Mouse (Mus musculus) frontal cortex, adult (tissue): ENCODE results near the gene Adamts10.

Experiments
- ATAC-seq: cut with Nextera tagmentation; 2 replicates; pipeline ENCODE4 v1.9.2; 2017; ENCODE audit warnings: mild to moderate bottlenecking, moderate library complexity, mixed read lengths; ENCODE audit not compliant: low TSS enrichment

Adamts10 gene

DNA sequence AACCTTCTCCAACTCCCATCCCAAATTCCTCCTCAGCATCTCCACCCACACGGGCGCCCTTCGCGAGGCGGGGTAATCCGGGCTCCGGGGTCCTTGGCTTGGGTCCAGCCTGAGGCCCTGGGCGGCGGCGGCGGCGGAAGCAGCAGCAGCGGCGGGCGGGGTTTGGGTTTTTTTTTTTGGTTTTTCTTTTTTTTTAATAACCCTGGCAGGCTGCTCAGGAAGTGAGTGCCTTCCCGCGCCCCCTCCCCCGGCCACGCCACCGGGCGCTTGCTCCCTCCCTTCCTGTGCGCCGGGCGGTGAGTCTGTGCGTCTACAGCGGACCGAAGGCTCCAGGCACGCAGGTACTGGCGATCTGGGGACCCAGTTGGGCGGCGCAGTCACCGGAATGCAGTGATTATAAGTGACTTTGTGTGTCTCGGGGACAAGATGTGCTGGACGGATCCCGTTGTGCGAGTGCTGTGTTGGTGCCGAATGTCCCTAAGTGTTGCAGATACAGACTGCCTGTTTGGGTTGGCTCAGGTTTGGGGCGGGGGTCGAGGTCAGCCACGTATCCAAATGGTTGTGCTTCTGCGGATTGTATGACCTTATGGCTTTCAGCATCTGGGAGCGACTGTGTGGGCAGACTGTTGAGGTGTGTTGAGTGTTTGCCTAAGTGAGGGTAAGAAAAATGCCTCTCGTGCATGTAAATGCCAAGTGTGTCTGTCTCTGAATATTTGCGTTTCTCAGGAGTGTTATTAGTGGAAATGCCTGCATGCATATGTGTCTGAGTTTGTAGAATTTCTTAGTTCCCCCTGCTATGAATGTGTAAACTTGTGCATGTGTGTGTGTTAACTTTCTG lies at the start of gene Adamts10:
Adamts10 (plus strand) TSS at position 287 of the 838 bp plus-strand sequence.
- peak; percentile 84 for ATAC-seq

GRCm38 (mm10) chr17:33484020-33484419 lies 40.0 kb upstream of the Adamts10 start:
- ATAC-seq: no peak

DNA sequence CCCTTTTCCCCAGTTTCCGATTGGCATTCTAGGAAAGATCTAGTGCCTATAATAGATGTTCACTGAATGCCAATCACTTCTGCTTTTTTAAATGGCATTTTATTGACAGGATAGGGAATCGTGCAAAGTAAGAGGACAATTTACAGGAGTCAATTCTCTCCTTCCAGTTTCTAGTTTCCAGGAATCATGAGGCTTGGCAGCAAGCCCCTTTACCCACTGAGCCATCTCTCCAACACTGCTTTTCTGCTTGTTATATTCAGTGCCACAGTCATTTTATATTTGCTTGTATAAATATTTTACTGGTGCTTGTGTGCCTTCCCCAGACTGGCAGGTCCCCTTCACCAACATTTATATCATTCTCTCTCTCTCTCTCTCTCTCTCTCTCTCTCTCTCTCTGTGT lies 36.8 kb upstream of the Adamts10 start:
- ATAC-seq: no peak

- no peak for ATAC-seq
Observed at GRCm38 (mm10) chr17:33487652-33488051, 36.4 kb upstream of the Adamts10 start.

DNA sequence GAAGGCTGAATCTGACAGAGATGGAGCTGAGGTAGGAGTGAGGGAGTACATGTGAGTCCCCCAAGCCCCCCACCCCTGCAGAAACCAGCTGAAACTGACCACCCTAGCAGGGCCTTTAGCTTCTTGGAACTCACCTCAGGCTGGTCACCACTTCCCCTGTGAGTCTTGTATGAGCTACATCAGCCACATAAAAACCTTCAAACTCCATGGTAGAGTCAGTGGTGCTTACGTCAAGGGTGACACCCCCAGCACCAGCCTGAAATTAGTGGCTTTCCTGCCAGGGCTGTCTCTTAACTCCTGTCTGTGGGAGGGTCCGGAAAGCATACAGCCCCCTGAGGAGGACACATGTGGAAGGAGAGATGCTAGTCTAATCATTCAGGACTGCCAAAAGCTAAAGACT lies 32.6 kb upstream of the Adamts10 start:
- ATAC-seq: no peak

- ATAC-seq: no peak
Observed at GRCm38 (mm10) chr17:33493065-33493464, 30.9 kb upstream of the Adamts10 start.

DNA sequence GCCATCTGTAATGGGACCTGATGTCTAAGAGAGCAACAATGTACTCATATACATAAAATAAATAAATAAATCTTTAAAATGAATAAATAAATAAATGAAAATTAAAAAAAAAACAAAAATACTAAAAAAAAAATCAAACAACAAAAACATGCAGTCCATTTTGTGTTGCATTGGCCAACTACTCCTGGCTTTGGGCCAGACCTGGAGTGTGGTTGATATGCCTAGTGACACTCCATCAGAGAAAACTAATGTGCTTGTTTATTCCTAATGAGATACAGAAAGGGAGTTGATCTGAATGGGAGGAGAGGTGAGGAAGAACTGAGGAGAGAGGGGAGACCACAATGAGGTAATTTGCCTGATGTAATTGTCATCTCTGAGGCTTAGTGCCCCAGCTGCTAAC lies 29.4 kb upstream of the Adamts10 start:
- ATAC-seq: no peak

DNA sequence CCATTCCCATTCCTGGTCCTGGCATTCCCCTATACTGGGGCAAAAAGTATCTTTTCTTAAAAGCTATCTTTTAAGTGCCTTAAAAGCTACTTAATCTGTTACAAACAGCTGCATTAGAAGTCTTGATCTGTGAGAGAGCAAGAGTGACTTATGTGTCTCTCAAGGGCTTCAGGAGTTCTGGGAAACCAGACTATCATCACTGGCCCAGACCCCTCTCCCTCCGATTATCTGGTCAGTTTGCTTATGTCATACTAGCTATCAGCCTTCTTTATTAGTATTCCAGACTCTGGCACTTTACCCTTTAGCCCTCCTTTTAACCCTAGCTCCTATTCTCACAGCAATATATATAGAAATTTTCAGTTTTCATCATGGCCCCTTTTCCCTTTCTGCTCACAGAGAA lies 25.1 kb upstream of the Adamts10 start:
- ATAC-seq: no peak

DNA sequence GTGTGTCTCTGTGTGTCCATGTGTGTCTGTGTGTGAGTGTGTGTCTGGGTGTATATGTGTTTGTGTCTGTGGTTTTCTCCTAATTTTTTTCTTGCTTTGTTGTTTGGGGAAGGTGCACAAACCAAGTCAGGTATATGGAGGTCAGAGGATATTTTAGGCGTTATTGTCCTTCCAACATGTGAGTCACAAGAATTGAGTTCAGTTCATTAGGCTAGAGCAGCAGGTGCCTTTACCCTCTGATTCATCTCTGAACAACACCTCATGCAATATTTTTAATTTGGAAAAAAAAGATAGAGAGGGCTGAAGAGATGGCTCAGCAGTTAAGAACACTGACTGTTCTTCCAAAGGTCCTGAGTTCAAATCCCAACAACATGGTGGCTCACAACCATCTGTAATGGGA lies 15.6 kb upstream of the Adamts10 start:
- no peak for ATAC-seq

GRCm38 (mm10) chr17:33510172-33510571 lies 13.8 kb upstream of the Adamts10 start:
- ATAC-seq: no peak

DNA sequence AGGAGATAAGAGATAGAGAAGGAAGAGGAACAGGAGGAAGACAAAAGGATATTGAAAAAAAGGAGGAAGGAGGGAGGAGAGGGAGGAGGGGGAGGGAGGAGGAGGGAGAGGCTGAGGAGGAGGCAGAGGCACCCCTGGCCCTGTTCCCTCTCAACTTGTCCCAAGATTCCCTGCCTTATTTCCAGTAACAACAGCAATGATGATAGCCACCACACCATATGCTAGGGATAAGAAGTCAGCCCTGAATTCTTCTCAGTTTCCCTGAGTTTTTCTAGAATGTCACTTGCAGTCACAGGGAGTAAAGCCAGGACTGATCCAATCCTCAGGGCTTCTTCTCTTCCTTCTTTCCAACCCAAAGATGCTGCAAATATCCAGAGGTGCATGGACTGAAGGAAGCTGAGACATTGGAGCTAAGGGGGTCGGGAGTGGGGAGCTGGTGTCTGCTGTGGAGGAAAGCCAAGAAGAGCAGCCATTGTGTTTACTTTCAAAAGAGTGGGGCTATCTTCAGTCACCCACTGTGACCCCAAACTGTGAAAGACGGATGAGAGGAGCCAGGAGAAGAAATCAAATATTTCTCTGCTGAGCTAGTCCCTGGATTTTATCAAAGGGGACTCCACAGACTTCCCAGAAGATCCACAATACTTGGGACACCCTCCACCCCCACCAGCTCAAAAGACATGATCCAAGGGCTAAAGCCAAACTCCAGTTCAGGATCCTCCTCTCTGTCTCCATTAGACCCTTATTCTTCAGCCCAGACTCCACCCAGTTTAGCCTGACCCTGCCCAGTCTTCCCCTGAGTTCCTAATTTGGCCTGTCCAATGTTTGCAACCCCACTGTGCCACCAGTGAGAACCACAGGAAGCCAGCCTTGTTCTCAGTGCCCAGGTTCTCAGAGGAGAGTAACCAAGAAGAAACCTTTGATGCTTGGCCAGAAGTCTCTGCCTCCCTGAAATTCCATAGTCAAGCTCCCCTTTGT lies 11.3 kb upstream of the Adamts10 start:
- no peak for ATAC-seq

DNA sequence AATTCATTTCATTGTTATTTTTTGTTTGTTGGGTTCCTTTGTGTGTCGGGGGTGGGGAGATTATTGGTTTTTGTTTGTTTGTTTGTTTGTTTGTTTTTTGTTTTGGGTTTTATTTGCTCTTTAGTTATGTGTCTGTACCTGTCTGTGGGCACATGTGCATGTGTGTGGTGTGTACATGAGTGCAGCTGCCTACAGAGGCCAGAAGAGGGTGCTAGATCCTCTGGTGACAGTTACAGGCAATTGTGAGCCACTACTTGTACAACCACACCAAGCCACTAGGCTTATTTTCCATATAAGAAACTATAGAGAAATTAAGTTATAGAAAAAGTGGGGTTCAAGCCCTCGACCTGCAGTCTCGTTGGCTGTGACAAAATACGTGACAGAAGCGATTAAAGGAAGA lies 10.1 kb upstream of the Adamts10 start:
- no peak for ATAC-seq

DNA sequence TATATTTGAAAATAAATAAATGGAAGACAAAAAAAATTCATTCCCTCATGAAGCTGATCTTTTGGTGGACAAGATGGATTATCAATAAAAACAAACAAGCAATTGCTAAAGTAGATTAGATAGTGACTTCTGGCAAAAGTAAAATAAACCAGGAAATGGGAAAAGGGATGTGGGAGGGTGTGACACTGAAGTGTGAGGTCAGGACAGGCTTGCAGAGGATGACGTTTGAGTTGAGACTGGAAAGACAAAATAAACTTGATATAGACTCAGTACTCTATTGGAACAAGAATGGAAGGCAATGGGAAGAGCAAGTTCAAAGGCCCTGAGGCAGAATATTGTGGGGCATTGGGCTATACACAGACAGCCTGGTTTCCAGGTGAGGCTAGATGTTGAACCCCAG lies 3.6 kb upstream of the Adamts10 start:
- ATAC-seq: no peak

- no peak for ATAC-seq
Observed at GRCm38 (mm10) chr17:33523431-33523917, 530 bp upstream of the Adamts10 start.

GRCm38 (mm10) chr17:33524806-33525373 lies 886 bp downstream of the Adamts10 start:
- no peak for ATAC-seq

GRCm38 (mm10) chr17:33526506-33526905 lies 2.5 kb downstream of the Adamts10 start:
- ATAC-seq: no peak

- no peak for ATAC-seq
Observed at GRCm38 (mm10) chr17:33539106-33539675, 15.2 kb downstream of the Adamts10 start.

- ATAC-seq: no peak
Observed at GRCm38 (mm10) chr17:33539878-33540277, 15.9 kb downstream of the Adamts10 start.

DNA sequence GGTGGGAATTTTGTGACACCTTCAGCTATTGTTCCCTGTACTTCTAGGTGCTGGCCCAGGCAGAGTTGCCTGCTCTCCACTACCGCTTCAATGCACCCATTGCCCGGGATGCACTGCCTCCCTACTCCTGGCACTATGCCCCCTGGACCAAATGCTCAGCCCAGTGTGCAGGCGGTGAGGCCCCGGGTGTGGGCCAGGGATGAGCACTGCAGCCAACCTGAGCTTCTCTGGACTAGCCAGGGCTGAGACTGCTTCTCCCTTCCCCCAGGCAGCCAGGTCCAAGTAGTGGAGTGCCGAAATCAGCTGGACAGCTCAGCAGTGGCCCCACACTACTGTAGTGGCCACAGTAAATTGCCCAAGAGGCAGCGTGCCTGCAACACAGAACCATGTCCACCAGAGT lies 25.2 kb downstream of the Adamts10 start:
- ATAC-seq: no peak

- no peak for ATAC-seq
Observed at GRCm38 (mm10) chr17:33550388-33550787, 26.4 kb downstream of the Adamts10 start.

DNA sequence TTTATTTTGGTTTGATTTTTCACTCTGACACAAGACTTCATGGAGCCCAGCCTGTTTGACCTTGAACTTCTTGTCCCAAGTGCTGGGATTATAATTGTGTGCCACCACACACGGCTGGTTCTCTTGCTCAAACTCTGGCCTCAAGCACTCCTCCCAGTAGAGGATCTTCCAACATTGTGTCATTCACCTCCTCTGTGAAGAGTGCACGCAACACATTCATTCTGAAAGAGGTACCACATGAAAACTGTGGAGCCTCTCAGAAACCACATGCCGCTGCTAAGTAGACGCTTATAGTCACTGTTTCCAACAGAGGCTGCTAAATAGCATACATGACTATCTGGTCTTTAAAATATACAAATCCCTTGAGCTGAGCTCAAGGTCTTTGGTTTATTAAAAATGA lies 28.1 kb downstream of the Adamts10 start:
- ATAC-seq: no peak

- no peak for ATAC-seq
Observed at GRCm38 (mm10) chr17:33552964-33553363, 29.0 kb downstream of the Adamts10 start.
